Mouse (Mus musculus): ENCODE results near the gene Ttc22. TPM values are rescaled to one million over a fixed set of nuclear protein-coding genes. Genes with fewer than 3 reads are reported as not detected.
A peak's percentile ranks its signal among the peaks of the same experiment; 100 is the strongest.

Gene Ttc22
- polyA plus RNA-seq (2014; fragmentation: Nextera tagmentation; extraction: Ambion mirVana): 0.92 and 1.1 TPM in 2 replicates

DNA sequence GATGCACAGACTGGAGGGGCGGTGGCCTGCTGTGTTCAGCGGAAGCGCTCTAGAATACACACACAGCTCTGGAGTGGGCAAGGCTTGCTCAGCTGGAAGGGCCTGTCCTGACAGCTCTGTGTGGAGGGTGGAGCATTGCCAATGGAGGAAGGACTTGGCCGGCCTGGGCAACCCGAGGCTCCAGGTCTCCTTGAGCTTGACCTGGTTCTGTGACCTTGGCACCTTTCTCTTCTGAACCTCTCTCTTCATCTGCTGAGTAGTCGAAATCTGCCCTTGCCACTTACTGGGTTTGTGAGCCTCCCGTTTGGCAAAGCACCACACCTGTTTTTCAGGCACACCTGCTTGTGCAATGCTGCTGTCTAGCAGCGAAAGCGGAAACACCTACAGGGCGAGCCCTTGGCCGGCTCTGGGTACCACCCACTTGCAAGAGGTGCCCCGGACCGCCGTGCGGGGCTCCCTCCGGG lies at the start of gene Ttc22:
TSS of gene Ttc22 (plus strand) at position 403 of the 464 bp plus-strand sequence.
- Histone ChIP-seq H3K9ac (no peak within 1 kb of the TSS), H3K4me2 (peak within 1 kb of the TSS; percentile 45), H3K4me3 (ENCODE audit: low read depth, low read length) (peak within 1 kb of the TSS; percentile 11; the same call in 1 of the 2 replicates), H3K4me1 (ENCODE audit: insufficient read depth) (no peaks in the 10 kb centered on the region), H3K36me3 (ENCODE audit: insufficient read depth) (no peaks in the 10 kb centered on the region), H3K27ac (ENCODE audit: low read depth) (no peak within 1 kb of the TSS), H3K9me3 (ENCODE audit: low read depth, low read length) (no peaks in the 10 kb centered on the region), H3K27me3 (ENCODE audit: insufficient read depth, low read length) (peaks cover 41% of the 10 kb centered on the region)
- ATAC-seq (ENCODE audit: insufficient read depth): peak; percentile 49; the same call in 1 of the 2 replicates
- TF ChIP-seq CTCF (IDR thresholded peaks at IDR 0.05; ENCODE audit: low read depth): no peak
- peak; percentile 42 for DNase-seq
- 12% methylated on average over 16 of the region's 16 CpGs for WGBS

DNA sequence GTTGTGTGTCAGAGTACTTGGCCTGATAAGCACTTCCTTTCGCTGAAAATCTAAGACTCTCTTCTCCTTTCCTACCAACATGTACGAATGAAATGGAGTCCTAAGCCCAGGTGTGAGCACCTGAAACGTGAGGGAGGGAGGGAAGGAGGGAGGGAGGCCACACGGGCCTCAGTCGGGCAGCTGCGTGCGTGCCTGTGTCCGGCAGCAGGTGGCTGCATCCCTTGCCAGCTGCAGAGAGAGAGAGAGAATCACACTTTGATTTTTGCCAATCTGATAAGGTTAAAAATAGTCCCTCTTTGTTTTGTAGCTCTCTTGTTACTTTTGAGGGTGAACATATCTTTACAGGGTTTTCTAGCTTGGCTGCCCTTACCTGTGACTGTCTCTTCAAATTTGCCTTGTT lies 47.2 kb upstream of the Ttc22 start:
- 79% methylated on average over 8 of the region's 8 CpGs for WGBS
- Histone ChIP-seq H3K9me3 (ENCODE audit: low read depth, low read length) (no peaks in the 10 kb centered on the region), H3K36me3 (ENCODE audit: insufficient read depth) (peaks cover 92% of the 10 kb centered on the region), H3K27ac (ENCODE audit: low read depth) (no peak overlapping the region), H3K27me3 (ENCODE audit: insufficient read depth, low read length) (no peaks in the 10 kb centered on the region), H3K4me2 (no peak overlapping the region), H3K4me1 (ENCODE audit: insufficient read depth) (no peaks in the 10 kb centered on the region), H3K9ac (no peak overlapping the region), H3K4me3 (ENCODE audit: low read depth, low read length) (no peak overlapping the region)
- DNase-seq (no peak), ATAC-seq (ENCODE audit: insufficient read depth) (no peak)
- no peak for TF ChIP-seq CTCF (IDR thresholded peaks at IDR 0.05; ENCODE audit: low read depth)

GRCm38 (mm10) chr4:106577511-106577910 lies 44.7 kb upstream of the Ttc22 start:
- Histone ChIP-seq H3K9me3 (ENCODE audit: low read depth, low read length) (no peaks in the 10 kb centered on the region), H3K4me2 (no peak overlapping the region), H3K36me3 (ENCODE audit: insufficient read depth) (peaks cover 91% of the 10 kb centered on the region), H3K27me3 (ENCODE audit: insufficient read depth, low read length) (no peaks in the 10 kb centered on the region), H3K27ac (ENCODE audit: low read depth) (no peak overlapping the region), H3K4me3 (ENCODE audit: low read depth, low read length) (no peak overlapping the region), H3K4me1 (ENCODE audit: insufficient read depth) (no peaks in the 10 kb centered on the region), H3K9ac (no peak overlapping the region)
- TF ChIP-seq CTCF (IDR thresholded peaks at IDR 0.05; ENCODE audit: low read depth): no peak
- 88% methylated on average over 7 of the region's 7 CpGs for WGBS
- no peak for ATAC-seq (ENCODE audit: insufficient read depth)
- DNase-seq: no peak

DNA sequence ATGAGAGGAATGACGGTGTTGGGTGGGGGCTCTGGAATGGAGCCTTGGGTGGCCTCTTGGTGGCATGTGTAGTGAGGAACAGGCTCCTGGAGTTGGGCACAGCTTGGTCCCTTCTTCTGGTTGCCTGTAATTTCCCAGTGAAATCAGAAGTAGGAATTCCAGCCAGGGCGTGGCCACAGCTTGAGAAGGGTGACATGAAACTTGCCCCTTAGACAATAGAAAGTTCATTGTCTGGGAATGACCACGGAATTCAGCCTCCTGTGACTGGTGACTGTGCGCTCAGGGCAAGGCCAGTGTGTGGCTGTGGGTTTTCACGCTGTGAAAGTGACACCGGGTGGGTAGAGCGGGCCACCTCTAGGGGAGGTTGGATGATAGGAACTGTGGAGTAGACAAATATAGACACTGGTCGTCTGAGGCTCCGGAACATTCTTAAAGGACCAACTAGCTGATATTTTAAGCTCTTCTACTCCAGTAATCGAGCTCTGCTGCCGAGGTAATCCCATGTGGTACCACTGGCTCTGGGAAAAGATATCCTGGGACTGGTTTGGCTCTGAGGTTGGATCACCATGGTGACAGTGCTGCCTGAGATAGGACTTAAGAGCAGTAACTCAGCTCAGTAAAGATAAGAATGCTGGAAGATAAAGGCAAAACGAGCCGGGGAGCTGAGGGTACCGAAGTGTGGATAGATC lies 40.9 kb upstream of the Ttc22 start:
- Histone ChIP-seq H3K4me3 (ENCODE audit: low read depth, low read length) (no peak overlapping the region), H3K9ac (no peak overlapping the region), H3K4me2 (no peak overlapping the region), H3K9me3 (ENCODE audit: low read depth, low read length) (no peaks in the 10 kb centered on the region), H3K4me1 (ENCODE audit: insufficient read depth) (no peaks in the 10 kb centered on the region), H3K36me3 (ENCODE audit: insufficient read depth) (peaks cover 90% of the 10 kb centered on the region), H3K27ac (ENCODE audit: low read depth) (peak overlapping the region; percentile 65), H3K27me3 (ENCODE audit: insufficient read depth, low read length) (no peaks in the 10 kb centered on the region)
- ATAC-seq (ENCODE audit: insufficient read depth): no peak
- WGBS: 71% methylated on average over 14 of the region's 14 CpGs
- TF ChIP-seq CTCF (IDR thresholded peaks at IDR 0.05; ENCODE audit: low read depth): no peak
- no peak for DNase-seq

- ATAC-seq (ENCODE audit: insufficient read depth) (no peak), DNase-seq (no peak)
- no peak for TF ChIP-seq CTCF (IDR thresholded peaks at IDR 0.05; ENCODE audit: low read depth)
- H3K9ac ChIP-seq: no peak overlapping the region
- 68% methylated on average over 15 of the region's 15 CpGs for WGBS
- no peak overlapping the region for H3K4me2 ChIP-seq
- H3K27ac ChIP-seq (ENCODE audit: low read depth): peak overlapping the region; percentile 65
- H3K4me3 ChIP-seq (ENCODE audit: low read depth, low read length): no peak overlapping the region
- no peaks in the 10 kb centered on the region for H3K4me1 ChIP-seq (ENCODE audit: insufficient read depth)
- no peaks in the 10 kb centered on the region for H3K27me3 ChIP-seq (ENCODE audit: insufficient read depth, low read length)
- H3K36me3 ChIP-seq (ENCODE audit: insufficient read depth): peaks cover 90% of the 10 kb centered on the region
- no peaks in the 10 kb centered on the region for H3K9me3 ChIP-seq (ENCODE audit: low read depth, low read length)
These were observed 40.4 kb upstream of the Ttc22 start for GRCm38 (mm10) chr4:106581865-106582204.

GRCm38 (mm10) chr4:106582428-106583153 lies 39.6 kb upstream of the Ttc22 start:
- Histone ChIP-seq H3K27me3 (ENCODE audit: insufficient read depth, low read length) (no peaks in the 10 kb centered on the region), H3K4me3 (ENCODE audit: low read depth, low read length) (no peak overlapping the region), H3K27ac (ENCODE audit: low read depth) (peak overlapping the region; percentile 65), H3K4me2 (no peak overlapping the region), H3K36me3 (ENCODE audit: insufficient read depth) (peaks cover 89% of the 10 kb centered on the region), H3K9me3 (ENCODE audit: low read depth, low read length) (no peaks in the 10 kb centered on the region), H3K9ac (no peak overlapping the region), H3K4me1 (ENCODE audit: insufficient read depth) (no peaks in the 10 kb centered on the region)
- peak; percentile 57 for ATAC-seq (ENCODE audit: insufficient read depth)
- no peak for TF ChIP-seq CTCF (IDR thresholded peaks at IDR 0.05; ENCODE audit: low read depth)
- WGBS: 64% methylated on average over 12 of the region's 12 CpGs
- peak; percentile 38 for DNase-seq

DNA sequence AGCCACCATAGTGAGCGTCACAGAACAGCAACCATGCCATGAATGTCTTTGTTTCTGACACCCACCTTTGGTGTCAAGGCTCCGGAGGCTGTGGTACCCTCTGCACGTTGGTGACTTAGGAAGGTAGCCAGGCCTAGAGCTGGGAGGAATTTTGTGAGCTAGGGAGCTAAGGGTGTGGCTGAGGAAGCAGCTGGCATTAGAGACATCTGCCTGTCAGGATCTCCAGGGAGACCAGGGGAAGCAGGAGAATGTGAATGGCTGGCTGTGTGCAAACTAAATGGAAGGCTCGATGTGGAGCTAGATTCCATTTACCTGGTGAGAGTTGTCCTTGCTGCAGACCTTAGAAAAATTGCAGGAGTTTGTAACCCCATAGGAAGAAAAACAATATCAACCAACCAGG lies 37.6 kb upstream of the Ttc22 start:
- DNase-seq (no peak), ATAC-seq (ENCODE audit: insufficient read depth) (no peak)
- Histone ChIP-seq H3K36me3 (ENCODE audit: insufficient read depth) (peaks cover 88% of the 10 kb centered on the region), H3K9me3 (ENCODE audit: low read depth, low read length) (no peaks in the 10 kb centered on the region), H3K4me3 (ENCODE audit: low read depth, low read length) (no peak overlapping the region), H3K9ac (no peak overlapping the region), H3K4me2 (no peak overlapping the region), H3K27ac (ENCODE audit: low read depth) (no peak overlapping the region), H3K27me3 (ENCODE audit: insufficient read depth, low read length) (no peaks in the 10 kb centered on the region), H3K4me1 (ENCODE audit: insufficient read depth) (no peaks in the 10 kb centered on the region)
- no peak for TF ChIP-seq CTCF (IDR thresholded peaks at IDR 0.05; ENCODE audit: low read depth)
- 82% methylated on average over 4 of the region's 4 CpGs for WGBS

All from lung, embryonic 14.5 days (tissue).